Mouse (Mus musculus) 3134 (cell line): ENCODE data around the gene Pde10a.

ENCODE experiments used
- DNase-seq: peaks from one replicate; pipeline ENCODE4 v3.0.0-alpha.2; 2011; ENCODE audit warnings: low spot score; ENCODE audit not compliant: insufficient read length; ENCODE audit errors: extremely low read depth

The Pde10a gene

GRCm38 (mm10) chr17:8792611-8793010 is 267.4 kb downstream of the Pde10a start:
- no peak for DNase-seq

- DNase-seq = no peak
Measured at GRCm38 (mm10) chr17:8797624-8798023, 272.5 kb downstream of the Pde10a start.

GRCm38 (mm10) chr17:8798531-8799295 is 273.5 kb downstream of the Pde10a start:
- DNase-seq = no peak

- no peak for DNase-seq
Measured at GRCm38 (mm10) chr17:8799296-8799731, 274.1 kb downstream of the Pde10a start.

GRCm38 (mm10) chr17:8799914-8800420 is 274.8 kb downstream of the Pde10a start:
- no peak for DNase-seq

- DNase-seq = no peak
Measured at GRCm38 (mm10) chr17:8800478-8801082, 275.4 kb downstream of the Pde10a start.

- no peak for DNase-seq
Measured at GRCm38 (mm10) chr17:8801083-8801854, 276.1 kb downstream of the Pde10a start.

- no peak for DNase-seq
Measured at GRCm38 (mm10) chr17:8801855-8802104, 276.6 kb downstream of the Pde10a start.

GRCm38 (mm10) chr17:8802161-8802888 is 277.2 kb downstream of the Pde10a start:
- DNase-seq = no peak

- no peak for DNase-seq
Measured at GRCm38 (mm10) chr17:8802889-8803799, 278.0 kb downstream of the Pde10a start.

- no peak for DNase-seq
Measured at GRCm38 (mm10) chr17:8807345-8807744, 282.2 kb downstream of the Pde10a start.

GRCm38 (mm10) chr17:8809771-8810170 is 284.6 kb downstream of the Pde10a start:
- no peak for DNase-seq

- no peak for DNase-seq
Measured at GRCm38 (mm10) chr17:8810201-8810600, 285.0 kb downstream of the Pde10a start.

GRCm38 (mm10) chr17:8812228-8812865 is 287.2 kb downstream of the Pde10a start:
- DNase-seq = no peak

GRCm38 (mm10) chr17:8813773-8814491 is 288.8 kb downstream of the Pde10a start:
- no peak for DNase-seq

- DNase-seq = no peak
Measured at GRCm38 (mm10) chr17:8815376-8815775, 290.2 kb downstream of the Pde10a start.

GRCm38 (mm10) chr17:8815864-8816263 is 290.7 kb downstream of the Pde10a start:
- DNase-seq = no peak

- no peak for DNase-seq
Measured at GRCm38 (mm10) chr17:8818675-8819074, 293.5 kb downstream of the Pde10a start.

GRCm38 (mm10) chr17:8823548-8823947 is 298.4 kb downstream of the Pde10a start:
- DNase-seq = no peak
